Mouse (Mus musculus) small intestine, adult 2 months (tissue): Measurements from ENCODE around the gene Lipa.

Experiments
- CTCF ChIP-seq: fragments of 200-500 bp; IDR thresholded peaks from 2 replicates; pipeline ENCODE4 v1.5.1; 2012; ENCODE audit warnings: low read depth, mild to moderate bottlenecking, control low read depth, inconsistent platforms, low read length, moderate library complexity, mixed read lengths; ENCODE audit not compliant: insufficient replicate concordance, insufficient read length; ENCODE audit errors: extremely low read depth
- POLR2A ChIP-seq: fragments of 200-500 bp; IDR thresholded peaks from 2 replicates; pipeline ENCODE4 v1.6.1; 2012; ENCODE audit warnings: low read depth, mild to moderate bottlenecking, control low read depth, inconsistent platforms, low read length, moderate library complexity

GRCm38 (mm10) chr19:34471703-34472102 lies 55.6 kb downstream of the Lipa start:
- TF ChIP-seq POLR2A (no peak), CTCF (no peak)
